9 mouse cellular contexts compared by ENCODE assay signal in the genomic region with DNA sequence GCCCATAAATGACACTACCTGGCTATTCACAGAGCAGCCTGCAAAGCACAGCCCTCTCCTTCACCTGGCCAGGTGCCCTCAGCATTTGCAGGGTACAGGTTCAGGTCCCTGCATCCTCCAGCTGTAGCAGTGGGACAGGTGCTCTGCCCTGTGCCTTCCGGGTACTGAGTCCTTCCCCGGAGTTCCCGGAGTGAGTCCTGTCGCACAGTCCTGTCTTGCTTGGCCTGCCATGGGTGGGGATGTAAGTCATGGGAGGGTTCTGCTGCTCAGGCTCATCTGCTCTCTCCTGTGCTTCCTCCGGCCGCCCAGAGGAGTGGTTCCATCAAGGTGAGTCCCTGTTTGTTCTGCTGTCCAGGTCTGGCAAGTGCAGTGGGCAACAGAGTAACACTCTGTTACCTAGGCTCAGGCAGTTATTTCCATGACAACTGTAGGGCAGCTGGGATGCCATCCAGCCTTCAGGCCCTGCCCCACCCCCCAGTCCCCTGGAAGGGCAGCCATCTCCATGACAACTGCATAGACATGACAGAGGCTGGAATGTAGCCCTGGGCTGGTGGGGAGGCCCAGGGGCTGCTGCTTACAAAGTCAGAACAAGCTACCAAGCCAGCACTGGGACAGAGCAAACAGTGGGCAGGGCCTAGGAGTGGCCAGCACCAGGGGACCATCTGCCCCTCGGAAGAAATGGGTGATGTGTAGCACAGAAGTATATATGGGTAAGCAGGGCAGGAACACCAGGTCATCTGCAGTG. TPM values are rescaled to one million over a fixed set of nuclear protein-coding genes. Genes with fewer than 3 reads are reported as not detected.
DNase-seq lines count a peak whose midpoint lies in the region; ATAC-seq and TF ChIP-seq lines count a peak whose summit lies in the region.
"Had no signal": no experiment of that assay in that cellular context is flagged by ENCODE, and none has a peak within 500 bp of the region (broad histone marks: within the 10 kb centered on the region; RNA-seq: fewer than 3 reads in every experiment).

No protein-coding gene starts in this region.

- H3K27ac ChIP-seq in lung, embryonic 15.5 days = peak overlapping the region; percentile 75
- H3K27ac ChIP-seq in hindbrain, embryonic 13.5 days = peak overlapping the region; percentile 80
- peak overlapping the region; percentile 68 for H3K27ac ChIP-seq in neural tube, embryonic 15.5 days (replicated peaks)

- H3K9me3 ChIP-seq in lung, embryonic 15.5 days = no peaks in the 10 kb centered on the region
- H3K9me3 ChIP-seq in hindbrain, embryonic 13.5 days = no peaks in the 10 kb centered on the region
- H3K9me3 ChIP-seq in neural tube, embryonic 15.5 days (replicated peaks) = no peaks in the 10 kb centered on the region

- peaks cover 30% of the 10 kb centered on the region for H3K4me1 ChIP-seq in lung, embryonic 15.5 days
- H3K4me1 ChIP-seq in lung, adult 2 months (ENCODE audit: control insufficient read depth, insufficient read depth, low read length) = peaks cover 6% of the 10 kb centered on the region; the same call in 1 of the 2 replicates
- H3K4me1 ChIP-seq in hindbrain, embryonic 13.5 days (replicated peaks) = peaks cover 62% of the 10 kb centered on the region
- H3K4me1 ChIP-seq in neural tube, embryonic 15.5 days = peaks cover 37% of the 10 kb centered on the region

- H3K36me3 ChIP-seq in lung, embryonic 15.5 days = peaks cover 45% of the 10 kb centered on the region
- H3K36me3 ChIP-seq in hindbrain, embryonic 13.5 days = peaks cover 89% of the 10 kb centered on the region
- H3K36me3 ChIP-seq in neural tube, embryonic 15.5 days = peaks cover 88% of the 10 kb centered on the region

- peak; percentile 72 for ATAC-seq in lung, embryonic 15.5 days (ENCODE audit: borderline replicate concordance, extremely low read depth, low FRiP score, low TSS enrichment)
- peak; percentile 77 for ATAC-seq in hindbrain, embryonic 13.5 days (ENCODE audit: low FRiP score)
- ATAC-seq in neural tube, embryonic 15.5 days (ENCODE audit: low FRiP score) = peak; percentile 66

- no peak for TF ChIP-seq CTCF in lung, adult 2 months (IDR thresholded peaks at IDR 0.05; ENCODE audit: insufficient read depth, low read length)

- no peaks in the 10 kb centered on the region for H3K27me3 ChIP-seq in lung, embryonic 15.5 days
- 0 out of 2 replicates have a peak, but pooled peaks cover 3% of the 10 kb centered on the region for H3K27me3 ChIP-seq in hindbrain, embryonic 13.5 days
- no peaks in the 10 kb centered on the region for H3K27me3 ChIP-seq in neural tube, embryonic 15.5 days (replicated peaks)

- TF ChIP-seq POLR2A in lung, adult 2 months (IDR thresholded peaks at IDR 0.05; ENCODE audit: borderline replicate concordance, extremely low read depth, low read depth, low read length) = no peak

- no peak overlapping the region for H3K4me3 ChIP-seq in lung, embryonic 15.5 days
- H3K4me3 ChIP-seq in lung, adult 2 months (replicated peaks; ENCODE audit: extremely low read depth, low read depth, low read length) = no peak overlapping the region
- no peak overlapping the region for H3K4me3 ChIP-seq in hindbrain, embryonic 13.5 days
- no peak overlapping the region for H3K4me3 ChIP-seq in neural tube, embryonic 15.5 days (replicated peaks)
- H3K4me3 ChIP-seq: myocyte had no signal

- no peak overlapping the region for H3K9ac ChIP-seq in lung, embryonic 15.5 days
- H3K9ac ChIP-seq in hindbrain, embryonic 13.5 days = peak overlapping the region; percentile 61
- H3K9ac ChIP-seq in neural tube, embryonic 15.5 days (replicated peaks) = no peak overlapping the region

- peak; percentile 56 to 81 for DNase-seq in cerebellum, postnatal 14 days
- no peak for DNase-seq in cerebellum, adult 9-10 months
- no peak for DNase-seq in lung, adult 2 months
- DNase-seq in gastrocnemius, adult 18-20 months (ENCODE audit: low spot score) = no peak
- no peak for DNase-seq in kidney, postnatal 25 days

- WGBS in lung, embryonic 15.5 days = 39% methylated on average over 7 of the region's 7 CpGs
- WGBS in lung, adult 2 months = 65% methylated on average over 7 of the region's 7 CpGs
- WGBS in hindbrain, embryonic 13.5 days = 22% methylated on average over 7 of the region's 7 CpGs
- WGBS in neural tube, embryonic 15.5 days = 18% methylated on average over 7 of the region's 7 CpGs

- no peak overlapping the region for H3K4me2 ChIP-seq in lung, embryonic 15.5 days
- H3K4me2 ChIP-seq in hindbrain, embryonic 13.5 days = peak overlapping the region; percentile 1; the same call in 1 of the 2 replicates
- H3K4me2 ChIP-seq in neural tube, embryonic 15.5 days = no peak overlapping the region

RNA-seq across cellular contexts. Expression of a gene that starts 25.5 kb away (rescaled TPM):
- polyA plus RNA-seq in lung, embryonic 15.5 days (2015; fragmentation: Nextera tagmentation; extraction: Ambion mirVana) = 22.7 and 23.4 TPM in 2 replicates
- 11.7 and 19.4 TPM in 2 replicates for polyA plus RNA-seq in lung, adult 2 months (2012; rRNA removed)
- polyA plus RNA-seq in hindbrain, embryonic 13.5 days (2015; fragmentation: Nextera tagmentation; extraction: Ambion mirVana) = 26.1 and 27.0 TPM in 2 replicates
- 28.3 and 30.9 TPM in 2 replicates for polyA plus RNA-seq in neural tube, embryonic 15.5 days (2015; fragmentation: Nextera tagmentation; extraction: Ambion mirVana)
- 10 to 100 TPM; 19.8 to 20.8 TPM for total RNA-seq in gastrocnemius, adult 18-20 months (2021)

RNA-seq across cellular contexts. Expression of a gene that starts 26.0 kb away (rescaled TPM):
- 112 and 122 TPM in 2 replicates for polyA plus RNA-seq in lung, embryonic 15.5 days (2015; fragmentation: Nextera tagmentation; extraction: Ambion mirVana)
- polyA plus RNA-seq in lung, adult 2 months (2012; rRNA removed) = 159 and 171 TPM in 2 replicates
- 85.9 and 88.5 TPM in 2 replicates for polyA plus RNA-seq in hindbrain, embryonic 13.5 days (2015; fragmentation: Nextera tagmentation; extraction: Ambion mirVana)
- polyA plus RNA-seq in neural tube, embryonic 15.5 days (2015; fragmentation: Nextera tagmentation; extraction: Ambion mirVana) = 117 and 128 TPM in 2 replicates
- 10 to 100 TPM; 37.3 to 41.0 TPM for total RNA-seq in gastrocnemius, adult 18-20 months (2021)

RNA-seq across cellular contexts. Expression of a gene that starts 52.7 kb away (rescaled TPM):
- 29.7 and 35.5 TPM in 2 replicates for polyA plus RNA-seq in lung, embryonic 15.5 days (2015; fragmentation: Nextera tagmentation; extraction: Ambion mirVana)
- 49.9 and 53.7 TPM in 2 replicates for polyA plus RNA-seq in lung, adult 2 months (2012; rRNA removed)
- polyA plus RNA-seq in hindbrain, embryonic 13.5 days (2015; fragmentation: Nextera tagmentation; extraction: Ambion mirVana) = 81.1 and 88.9 TPM in 2 replicates
- 71.2 and 72.5 TPM in 2 replicates for polyA plus RNA-seq in neural tube, embryonic 15.5 days (2015; fragmentation: Nextera tagmentation; extraction: Ambion mirVana)
- 1 to 10 TPM; 7.7 to 8.4 TPM for total RNA-seq in gastrocnemius, adult 18-20 months (2021)

RNA-seq across cellular contexts. Expression of a gene that starts 52.7 kb away (rescaled TPM):
- polyA plus RNA-seq in lung, embryonic 15.5 days (2015; fragmentation: Nextera tagmentation; extraction: Ambion mirVana) = 24.6 and 33.0 TPM in 2 replicates
- polyA plus RNA-seq in lung, adult 2 months (2012; rRNA removed) = 35.1 and 36.1 TPM in 2 replicates
- 76.0 and 79.8 TPM in 2 replicates for polyA plus RNA-seq in hindbrain, embryonic 13.5 days (2015; fragmentation: Nextera tagmentation; extraction: Ambion mirVana)
- 98.7 and 115 TPM in 2 replicates for polyA plus RNA-seq in neural tube, embryonic 15.5 days (2015; fragmentation: Nextera tagmentation; extraction: Ambion mirVana)
- 10 to 100 TPM; 42.5 to 54.5 TPM for total RNA-seq in gastrocnemius, adult 18-20 months (2021)

Comparison
In these comparisons a context has a peak if more than half of its experiments do, and no peak if none do; other contexts are left out.
1. DNase-seq: peak in cerebellum, postnatal 14 days (2 of 2); none in cerebellum, adult 9-10 months (single experiment), lung, adult 2 months (single experiment), gastrocnemius, adult 18-20 months (single experiment) and kidney, postnatal 25 days (0 of 2).
2. Peak in every context shown above with its lines, with median percentiles within 50 percentile points of each other: ATAC-seq and H3K27ac ChIP-seq.